Comparison of ENCODE assay signal across 21 mouse cellular contexts in the genomic region with DNA sequence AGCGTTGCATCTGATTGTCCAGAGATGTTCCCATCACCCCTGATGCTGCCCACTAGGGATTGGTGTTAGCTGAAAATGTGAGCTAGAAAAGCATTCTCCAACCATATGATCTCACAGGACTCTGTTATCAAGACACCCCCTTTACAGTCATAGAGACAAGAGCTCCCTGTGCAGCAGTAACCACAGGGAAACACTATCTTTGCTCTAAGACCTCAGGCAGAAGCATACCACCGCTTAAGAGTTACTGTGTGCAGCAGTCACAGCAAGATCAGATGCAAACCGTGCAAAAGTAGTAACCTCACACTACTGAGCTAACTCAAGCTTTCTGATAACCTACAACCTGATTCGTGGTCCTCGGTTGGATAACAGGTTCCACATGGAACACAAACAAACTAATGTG. TPM values are rescaled to one million over a fixed set of nuclear protein-coding genes. Genes with fewer than 3 reads are reported as not detected.
A peak's percentile ranks its signal among the peaks of the same experiment; 100 is the strongest.
DNase-seq lines count a peak whose midpoint lies in the region; ATAC-seq lines count a peak whose summit lies in the region.
"Had no signal": no experiment of that assay in that cellular context is flagged by ENCODE, and none has a peak within 500 bp of the region (broad histone marks: within the 10 kb centered on the region; RNA-seq: fewer than 3 reads in every experiment).

No protein-coding gene starts in this region.

- no peak overlapping the region for H3K4me2 ChIP-seq in kidney, embryonic 14.5 days (replicated peaks; ENCODE audit: low read depth, low read length)

- no peak for DNase-seq in lung, postnatal 25 days (ENCODE audit: low spot score)
- DNase-seq in heart, embryonic 10.5 days (ENCODE audit: low spot score), result no peak
- DNase-seq: adrenal gland, adult 2 months; adrenal gland, adult 8-10 months; adrenal gland, postnatal 10 days; adrenal gland, postnatal 14 days; adrenal gland, postnatal 25 days; adrenal gland, postnatal 36 days; B cell, adult 2 months; cerebellum, adult 11 months; cerebellum, adult 11-12 months; cerebellum, adult 18-20 months had no signal

- no peaks in the 10 kb centered on the region for H3K27me3 ChIP-seq in kidney, embryonic 14.5 days (ENCODE audit: control insufficient read depth, insufficient read depth, low read length)
- no peaks in the 10 kb centered on the region for H3K27me3 ChIP-seq in heart, embryonic 10.5 days (ENCODE audit: insufficient read depth, poor library complexity, severe bottlenecking)
- H3K27me3 ChIP-seq: CH12.LX, Patski had no signal

- 89% methylated on average over 5 of the region's 5 CpGs for whole genome bisulfite sequencing in kidney, embryonic 14.5 days
- WGBS in heart, embryonic 10.5 days, result 67% methylated on average over 5 of the region's 5 CpGs

- H3K36me3 ChIP-seq in kidney, embryonic 14.5 days (ENCODE audit: control insufficient read depth, insufficient read depth, low read length), result no peaks in the 10 kb centered on the region
- no peaks in the 10 kb centered on the region for H3K36me3 ChIP-seq in heart, embryonic 10.5 days
- H3K36me3 ChIP-seq: G1E had no signal

- no peak overlapping the region for H3K4me3 ChIP-seq in kidney, embryonic 14.5 days (ENCODE audit: low read length)
- no peak overlapping the region for H3K4me3 ChIP-seq in heart, embryonic 10.5 days

- no peak overlapping the region for H3K9ac ChIP-seq in kidney, embryonic 14.5 days (ENCODE audit: low read depth, low read length)

- H3K4me1 ChIP-seq in kidney, embryonic 14.5 days (ENCODE audit: control insufficient read depth, insufficient read depth, low read length), result 0 out of 2 replicates have a peak, but pooled peaks cover 5% of the 10 kb centered on the region
- H3K4me1 ChIP-seq in heart, embryonic 10.5 days, result peaks cover 11% of the 10 kb centered on the region

- no peak overlapping the region for H3K27ac ChIP-seq in kidney, embryonic 14.5 days (ENCODE audit: low read depth, low read length)
- no peak overlapping the region for H3K27ac ChIP-seq in heart, embryonic 10.5 days

- no peaks in the 10 kb centered on the region for H3K9me3 ChIP-seq in kidney, embryonic 14.5 days (ENCODE audit: control insufficient read depth, low read length)
- H3K9me3 ChIP-seq in heart, embryonic 10.5 days, result no peaks in the 10 kb centered on the region
- H3K9me3 ChIP-seq: G1E had no signal

- ATAC-seq in common myeloid progenitor, adult 5-6 weeks (replicated peaks; ENCODE audit: low read depth, poor library complexity, severe bottlenecking), result peak; percentile 39; the same call in 1 of the 2 replicates
- peak; percentile 54 for ATAC-seq in megakaryocyte progenitor cell, adult 5-6 weeks (replicated peaks; ENCODE audit: poor library complexity)
- peak; percentile 72 for ATAC-seq in megakaryocyte-erythroid progenitor cell, adult 5-6 weeks (replicated peaks; ENCODE audit: low FRiP score, low TSS enrichment, poor library complexity, severe bottlenecking)
- ATAC-seq in kidney, embryonic 14.5 days (ENCODE audit: low FRiP score, low TSS enrichment), result no peak
- ATAC-seq: activated CD4-positive, CD25-positive, alpha-beta regulatory T cell, adult 4 months; CD4-positive, CD25-positive, alpha-beta regulatory T cell, adult 4 months; Patski had no signal

RNA-seq across cellular contexts. Expression of a gene that starts 10.0 kb away (rescaled TPM):
- 33.8 and 41.8 TPM in 2 replicates for total RNA-seq in common myeloid progenitor, adult 5-6 weeks (2017)
- 7.8 and 10.1 TPM in 2 replicates for total RNA-seq in megakaryocyte progenitor cell, adult 5-6 weeks (2015)
- 11.5 and 14.6 TPM in 2 replicates for total RNA-seq in megakaryocyte progenitor cell, adult 5-6 weeks (2017)
- total RNA-seq in megakaryocyte-erythroid progenitor cell, adult 5-6 weeks (2014; fragmentation: Nextera tagmentation), result 61.6 and 63.5 TPM in 2 replicates
- total RNA-seq in megakaryocyte-erythroid progenitor cell, adult 5-6 weeks (2017), result 89.4 and 101 TPM in 2 replicates
- polyA plus RNA-seq in kidney, embryonic 14.5 days (2014; fragmentation: Nextera tagmentation; extraction: Ambion mirVana), result 26.4 and 31.4 TPM in 2 replicates
- polyA plus RNA-seq in heart, embryonic 10.5 days (2016; fragmentation: Nextera tagmentation; extraction: Ambion mirVana), result 59.5 and 64.1 TPM in 2 replicates
